Mouse (Mus musculus) T-helper 2 cell (primary cell): ENCODE results near the gene Chst11.

Experiments used
- in situ Hi-C: fragments of 300-600 bp; cut with MboI, MseI; formaldehyde crosslinking; loops from one replicate; pipeline ENCODE4 v1.15.1; 2025; ENCODE audit warnings: high pct_unique_total_duplicates

Gene Chst11

GRCm38 (mm10) chr10:83168303-83169056, 183.2 kb downstream of the Chst11 start:
- in situ Hi-C loops, result no loop called here

GRCm38 (mm10) chr10:83169554-83169953, 184.3 kb downstream of the Chst11 start:
- in situ Hi-C loops, result no loop called here

- in situ Hi-C loops, result no loop called here
These were observed 192.9 kb downstream of the Chst11 start for GRCm38 (mm10) chr10:83178151-83178550.

GRCm38 (mm10) chr10:83178661-83179060, 193.4 kb downstream of the Chst11 start:
- in situ Hi-C loops, result no loop called here

GRCm38 (mm10) chr10:83181831-83182572, 196.7 kb downstream of the Chst11 start:
- in situ Hi-C loops, result no loop called here

GRCm38 (mm10) chr10:83182573-83182960, 197.3 kb downstream of the Chst11 start:
- in situ Hi-C loops, result no loop called here

- in situ Hi-C loops, result no loop called here
These were observed 198.6 kb downstream of the Chst11 start for GRCm38 (mm10) chr10:83183634-83184479.

GRCm38 (mm10) chr10:83184480-83185069, 199.3 kb downstream of the Chst11 start:
- in situ Hi-C loops, result no loop called here

- in situ Hi-C loops, result no loop called here
These were observed 199.8 kb downstream of the Chst11 start for GRCm38 (mm10) chr10:83185121-83185520.

- in situ Hi-C loops, result no loop called here
These were observed 200.9 kb downstream of the Chst11 start for GRCm38 (mm10) chr10:83186167-83186566.

- in situ Hi-C loops, result no loop called here
These were observed 201.7 kb downstream of the Chst11 start for GRCm38 (mm10) chr10:83186984-83187383.

GRCm38 (mm10) chr10:83189071-83189470, 203.8 kb downstream of the Chst11 start:
- in situ Hi-C loops, result no loop called here

GRCm38 (mm10) chr10:83191476-83191875, 206.2 kb downstream of the Chst11 start:
- in situ Hi-C loops, result loop anchor here (5.0 kb wide), 1 partner anchor 289 kb away; no protein-coding TSS in a partner anchor

- in situ Hi-C loops, result loop anchor here (5.0 kb wide), 1 partner anchor 290 kb away; no protein-coding TSS in a partner anchor
These were observed 206.7 kb downstream of the Chst11 start for GRCm38 (mm10) chr10:83191982-83192381.

- in situ Hi-C loops, result no loop called here
These were observed 212.5 kb downstream of the Chst11 start for GRCm38 (mm10) chr10:83197690-83198336.

GRCm38 (mm10) chr10:83198692-83199091, 213.4 kb downstream of the Chst11 start:
- in situ Hi-C loops, result no loop called here

- in situ Hi-C loops, result no loop called here
These were observed 214.0 kb downstream of the Chst11 start for GRCm38 (mm10) chr10:83199290-83199689.

- in situ Hi-C loops, result no loop called here
These were observed 216.2 kb downstream of the Chst11 start for GRCm38 (mm10) chr10:83201525-83201924.

- in situ Hi-C loops, result no loop called here
These were observed 217.8 kb downstream of the Chst11 start for GRCm38 (mm10) chr10:83202906-83203702.

- in situ Hi-C loops, result no loop called here
These were observed 223.1 kb downstream of the Chst11 start for GRCm38 (mm10) chr10:83208436-83208835.
